Mouse (Mus musculus) testis, postnatal 10 days (tissue): ENCODE results near the gene B4galt4.
"Not testable (repeated sequence)": the region's sequence is repeated elsewhere in the genome, so short reads cannot be mapped to it uniquely, and the experiment has no call there.

Experiments
- DNase-seq: peaks from one replicate; pipeline ENCODE4 v3.0.0; 2021; ENCODE audit warnings: low spot score

B4galt4 gene

DNA sequence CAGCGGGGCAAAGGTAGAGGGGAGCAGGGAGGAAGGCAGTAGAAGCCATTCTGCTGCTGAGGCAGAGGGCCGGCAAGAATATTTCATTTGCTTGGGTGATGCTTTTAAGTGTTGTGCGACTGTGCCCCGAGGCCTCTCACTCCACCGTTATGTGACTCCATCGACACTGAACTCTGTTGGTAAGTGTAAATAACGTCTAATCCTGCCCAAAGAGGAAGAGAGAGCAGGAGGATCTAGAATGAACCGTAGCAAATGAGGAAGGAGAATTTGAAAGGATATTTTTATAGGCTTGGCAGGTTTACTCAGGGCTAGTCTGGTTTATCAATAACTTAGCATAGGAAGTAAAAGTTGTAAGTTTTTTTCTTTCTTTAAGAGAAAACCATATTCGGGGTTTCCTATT lies 27.5 kb downstream of the B4galt4 start:
- DNase-seq: no peak

DNA sequence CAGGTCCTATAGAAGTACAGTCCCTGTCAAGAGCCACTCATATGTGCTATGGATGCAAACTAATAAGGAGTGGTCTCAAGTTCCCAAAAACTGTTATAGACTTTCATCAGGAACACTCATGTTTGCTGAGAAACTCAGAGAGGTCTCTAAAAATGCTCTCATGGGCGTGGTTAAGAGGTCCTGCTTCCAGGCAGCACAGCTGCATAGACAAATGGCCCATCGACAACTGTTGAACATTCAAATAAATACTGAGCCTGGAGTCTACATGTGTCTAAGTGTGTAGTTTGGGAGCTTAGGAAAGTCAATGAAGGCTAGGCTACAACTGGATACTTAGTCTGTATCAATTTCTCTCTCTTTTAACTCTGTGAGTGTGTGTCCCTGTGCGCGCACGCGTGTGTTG lies 29.1 kb downstream of the B4galt4 start:
- no peak for DNase-seq

GRCm38 (mm10) chr16:38772906-38773496 lies 30.9 kb downstream of the B4galt4 start:
- no peak for DNase-seq

- DNase-seq: no peak
Observed at GRCm38 (mm10) chr16:38774964-38775746, 33.1 kb downstream of the B4galt4 start.

DNA sequence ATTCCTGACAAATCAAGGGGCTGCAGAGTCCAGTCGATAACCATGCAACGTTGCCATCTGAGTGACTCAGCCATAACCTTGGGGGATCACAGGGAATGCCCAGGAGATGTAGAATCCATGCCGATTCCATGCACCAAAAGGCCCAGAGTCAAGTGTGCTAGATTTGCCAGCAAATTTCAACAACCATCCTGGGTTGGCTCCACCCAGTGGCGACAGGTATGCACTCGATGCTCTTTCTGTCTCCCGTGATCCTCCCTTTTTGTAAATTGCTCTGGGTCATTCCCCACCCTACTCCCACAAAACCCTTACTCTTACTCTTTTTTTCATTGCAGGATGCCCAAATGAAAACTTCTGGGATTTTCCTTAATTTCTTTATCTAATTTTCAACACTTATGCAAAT lies 34.3 kb downstream of the B4galt4 start:
- DNase-seq: no peak

DNA sequence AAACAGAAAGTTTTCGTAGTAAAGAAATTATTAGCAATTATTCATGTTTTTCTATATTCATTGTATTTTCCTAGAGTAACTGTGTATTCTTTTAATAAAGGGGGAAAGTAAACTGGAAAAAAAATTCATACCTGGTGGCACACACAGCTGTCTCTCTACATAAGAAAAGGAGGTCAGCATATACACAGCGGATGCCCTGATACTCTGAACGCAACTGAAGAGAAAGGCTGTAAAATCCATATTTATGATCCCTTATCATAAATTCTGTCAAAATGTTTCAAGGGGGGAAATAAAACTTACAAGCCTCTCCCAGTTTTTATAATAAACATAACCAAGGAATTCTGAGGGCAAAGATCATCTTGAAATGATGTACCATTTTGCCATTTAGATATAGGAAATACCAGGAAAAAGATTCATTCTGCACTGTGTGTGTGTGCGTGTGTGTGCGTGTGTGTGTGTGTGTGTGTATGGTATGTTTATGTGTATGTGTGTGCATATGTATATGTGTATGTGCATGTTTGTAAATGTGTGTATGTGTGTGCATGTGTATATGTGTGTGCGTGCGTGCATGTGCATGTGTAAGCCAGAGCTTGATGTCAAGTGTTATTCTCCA lies 39.0 kb downstream of the B4galt4 start:
- no peak for DNase-seq

GRCm38 (mm10) chr16:38781946-38782345 lies 39.9 kb downstream of the B4galt4 start:
- DNase-seq: no peak

GRCm38 (mm10) chr16:38782524-38783067 lies 40.5 kb downstream of the B4galt4 start:
- no peak for DNase-seq

DNA sequence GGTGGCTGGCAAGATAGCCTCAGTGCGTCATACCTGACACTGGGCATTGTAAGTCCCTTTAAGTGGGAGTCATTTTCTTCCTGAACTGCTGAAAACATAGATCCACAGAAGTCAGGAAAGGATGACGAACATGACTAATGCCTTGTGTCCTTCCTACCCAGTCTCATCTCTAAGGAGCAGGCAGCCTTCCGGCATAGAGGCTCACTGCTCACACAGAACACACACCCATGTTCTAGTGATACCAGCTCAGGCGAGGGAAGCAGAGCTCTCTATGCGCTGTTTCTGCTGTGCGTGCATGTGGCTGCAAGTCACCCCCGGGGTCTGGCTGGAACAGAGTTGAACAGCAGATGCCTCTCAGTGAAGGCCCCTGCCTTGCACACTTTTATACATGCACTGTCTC lies 43.2 kb downstream of the B4galt4 start:
- no peak for DNase-seq

GRCm38 (mm10) chr16:38789016-38789415 lies 47.0 kb downstream of the B4galt4 start:
- DNase-seq: no peak

DNA sequence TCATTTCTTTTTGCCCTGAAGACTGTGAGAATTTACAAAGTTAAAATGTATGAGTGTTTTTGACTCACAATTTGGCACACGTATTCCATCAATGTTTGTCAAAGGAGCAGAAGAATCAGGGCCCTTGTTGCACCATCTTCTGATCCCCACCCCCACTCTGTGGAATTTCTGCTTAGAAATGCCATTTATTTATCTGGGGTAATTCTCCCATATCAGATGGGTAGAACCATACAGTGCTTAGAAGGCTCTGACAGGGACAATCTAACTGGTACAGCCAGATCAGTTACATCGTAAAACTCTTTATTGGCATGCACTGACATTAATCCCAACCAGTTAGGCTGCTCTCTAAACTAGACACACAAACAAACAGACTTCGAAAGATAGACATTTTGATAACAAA lies 47.9 kb downstream of the B4galt4 start:
- no peak for DNase-seq

GRCm38 (mm10) chr16:38793120-38793519 lies 51.1 kb downstream of the B4galt4 start:
- no peak for DNase-seq

- no peak for DNase-seq
Observed at GRCm38 (mm10) chr16:38798957-38799450, 56.9 kb downstream of the B4galt4 start.

DNA sequence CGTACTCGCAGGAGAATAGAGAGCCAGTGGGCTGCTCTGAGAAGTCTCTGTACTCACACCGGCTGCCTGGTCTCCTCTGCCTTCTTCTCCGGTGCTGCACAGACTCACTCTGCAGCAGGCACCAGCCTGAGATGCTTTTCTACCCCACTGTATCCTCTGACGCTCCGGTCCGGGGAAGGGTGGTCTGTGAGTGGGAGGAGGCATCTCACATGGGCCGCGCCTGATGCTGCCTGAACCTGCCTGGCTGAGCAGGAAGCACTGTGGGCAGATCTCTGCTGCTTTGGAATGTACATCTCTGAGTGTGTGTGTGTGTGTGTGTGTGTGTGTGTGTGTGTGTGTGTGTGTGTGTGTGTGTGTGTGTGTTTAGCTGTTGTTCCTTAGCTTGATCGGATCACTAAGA lies 58.0 kb downstream of the B4galt4 start, which contains the start of gene Upk1b:
Gene Upk1b (minus strand): TSS at position 238 of the 400 bp plus-strand sequence.
- no peak for DNase-seq

- not testable (repeated sequence) for DNase-seq
Observed at GRCm38 (mm10) chr16:38807796-38808195, 65.7 kb downstream of the B4galt4 start.

DNA sequence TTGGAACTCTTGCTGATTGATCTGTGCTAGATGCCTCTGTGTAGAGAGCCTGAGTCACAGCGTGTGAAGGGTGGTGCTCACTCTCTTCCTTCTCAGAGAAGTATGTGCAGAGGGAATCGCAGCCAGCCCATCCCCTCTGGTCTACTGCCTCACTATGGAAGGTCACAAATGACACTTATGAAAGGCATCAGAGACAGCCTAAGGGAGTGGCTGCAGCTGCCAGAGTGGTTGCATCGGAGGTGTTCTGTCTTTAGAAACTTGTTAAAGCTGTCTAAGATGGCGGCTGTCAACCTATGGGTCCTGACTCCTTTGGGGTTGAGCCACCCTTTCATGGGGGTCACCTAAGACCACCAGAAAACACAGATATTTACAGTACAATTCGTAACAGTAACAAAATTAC lies 68.1 kb downstream of the B4galt4 start:
- no peak for DNase-seq

DNA sequence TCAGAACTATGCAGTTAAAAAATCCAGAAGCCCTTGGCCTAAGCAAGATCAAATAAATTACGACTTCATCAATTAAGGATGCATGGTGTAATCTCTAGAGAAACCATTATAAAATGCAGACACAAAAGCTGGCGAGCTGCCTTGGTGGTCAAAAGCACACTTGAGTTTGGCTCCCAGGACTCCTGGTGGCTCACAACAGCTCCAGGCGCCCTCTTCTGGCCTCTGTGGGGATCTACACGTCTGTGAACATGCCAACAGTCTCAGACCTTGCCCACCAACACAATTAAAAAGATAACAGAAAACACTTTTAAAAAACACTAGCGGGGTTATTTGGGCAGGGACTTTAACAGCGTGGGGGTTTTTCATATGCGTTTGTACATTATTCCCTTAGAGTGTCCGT lies 70.5 kb downstream of the B4galt4 start:
- peak; percentile 84 for DNase-seq
